In the genomic region with DNA sequence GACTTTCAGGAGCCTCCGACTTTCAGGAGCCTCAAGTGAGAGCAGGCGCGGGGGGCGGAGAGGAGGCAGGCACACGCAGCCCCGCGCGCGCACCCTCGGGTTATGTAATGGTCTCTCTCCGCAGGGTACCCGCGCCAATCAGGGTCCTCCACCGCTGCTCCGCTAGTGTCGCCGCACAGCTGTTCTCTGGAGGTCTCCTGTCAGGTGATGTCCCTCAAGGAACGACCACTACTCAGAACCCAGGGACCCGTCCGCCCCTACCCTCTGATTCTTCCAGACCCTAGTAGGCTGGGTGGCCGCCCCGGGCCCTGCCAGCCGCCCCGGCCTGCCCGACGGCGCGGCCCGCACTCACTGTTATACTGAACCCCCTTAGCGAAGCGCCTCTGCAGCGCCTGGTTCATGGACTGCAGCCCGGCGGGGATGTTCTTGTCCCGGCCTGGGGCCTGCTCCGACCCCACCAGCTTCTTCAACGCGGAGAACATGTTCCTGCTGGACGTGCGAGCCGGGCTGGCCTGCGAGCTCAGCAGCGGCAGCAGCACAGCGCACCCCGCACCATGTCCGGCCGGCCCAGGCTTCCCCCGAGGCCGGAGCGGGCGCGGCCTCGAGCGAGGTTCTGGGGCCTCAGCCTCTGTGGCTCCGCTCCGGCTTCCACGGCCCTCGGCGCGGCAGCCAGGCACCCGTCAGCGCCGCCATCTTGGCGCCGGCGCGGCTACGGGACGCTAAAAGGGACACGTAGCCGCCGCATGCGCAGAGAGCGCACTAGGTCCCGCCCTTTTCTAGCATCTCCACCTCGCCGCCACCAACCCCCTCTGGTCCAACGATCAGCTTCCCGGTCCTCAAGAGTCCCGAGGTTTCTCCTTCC, we compare ENCODE assay signal across 8 mouse cellular contexts. TPM values are rescaled to one million over a fixed set of nuclear protein-coding genes. Genes with fewer than 3 reads are reported as not detected.
DNase-seq lines count a peak whose midpoint lies in the region; ATAC-seq and TF ChIP-seq lines count a peak whose summit lies in the region.

Gene Rabl6, minus strand, starts transcription at position 761 of the 862 bp plus-strand sequence.

- peak within 1 kb of the TSS; percentile 66 for H3K4me2 ChIP-seq in forebrain, embryonic 15.5 days (replicated peaks)

- peaks cover 22% of the 10 kb centered on the region for H3K4me1 ChIP-seq in forebrain, embryonic 15.5 days
- peaks cover 4% of the 10 kb centered on the region for H3K4me1 ChIP-seq in lung, adult 2 months (ENCODE audit: control insufficient read depth, insufficient read depth, low read length)

- intact Hi-C loops in heart, postnatal 25 days (cut with DNase I), result no loop called here

- H3K36me3 ChIP-seq in forebrain, embryonic 15.5 days, result no peaks in the 10 kb centered on the region

- H3K27ac ChIP-seq in forebrain, embryonic 15.5 days (replicated peaks), result peak within 1 kb of the TSS; percentile 90

- peak; percentile 71; the same call in 1 of the 2 replicates for TF ChIP-seq POLR2A in lung, adult 2 months (IDR thresholded peaks at IDR 0.05; ENCODE audit: borderline replicate concordance, extremely low read depth, low read depth, low read length)

- peak; percentile 89 for DNase-seq in ES-CJ7 (ENCODE audit: low read depth, low spot score)
- DNase-seq in cerebellum, adult 11 months, result peak; percentile 88
- peak; percentile 80 for DNase-seq in heart, postnatal 25 days (ENCODE audit: low spot score)
- DNase-seq in layer of hippocampus, adult 18-20 months (ENCODE audit: low spot score in 2 of 2), result peak; percentile 83 to 96
- peak; percentile 89 for DNase-seq in lung, adult 2 months
- peak; percentile 75 to 76 for DNase-seq in thymus, adult 18-20 months

- H3K9ac ChIP-seq in forebrain, embryonic 15.5 days (replicated peaks), result peak within 1 kb of the TSS; percentile 89

- no peaks in the 10 kb centered on the region for H3K9me3 ChIP-seq in forebrain, embryonic 15.5 days

- ATAC-seq in forebrain, embryonic 15.5 days (replicated peaks), result peak; percentile 94
- ATAC-seq in neutrophil, adult 5-6 weeks (ENCODE audit: extremely low read depth, insufficient number of reproducible peaks, low FRiP score, poor library complexity, severe bottlenecking), result peak; percentile 80

- no peaks in the 10 kb centered on the region for H3K27me3 ChIP-seq in forebrain, embryonic 15.5 days

- under 1% methylated on average over 80 of the region's 80 CpGs for WGBS in forebrain, embryonic 15.5 days
- under 1% methylated on average over 80 of the region's 80 CpGs for WGBS in lung, adult 2 months

- peak within 1 kb of the TSS; percentile 80 for H3K4me3 ChIP-seq in forebrain, embryonic 15.5 days
- peak within 1 kb of the TSS; percentile 93 for H3K4me3 ChIP-seq in lung, adult 2 months (replicated peaks; ENCODE audit: extremely low read depth, low read depth, low read length)

- no peak for TF ChIP-seq CTCF in lung, adult 2 months (IDR thresholded peaks at IDR 0.05; ENCODE audit: insufficient read depth, low read length)

RNA-seq across cellular contexts. Expression of gene Rabl6, which starts in this region (rescaled TPM):
- polyA plus RNA-seq in forebrain, embryonic 15.5 days (2015; fragmentation: Nextera tagmentation; extraction: Ambion mirVana), result 78.8 and 81.1 TPM in 2 replicates
- total RNA-seq in heart, postnatal 25 days (2021), result 10 to 100 TPM; 61.8 to 66.1 TPM
- total RNA-seq in layer of hippocampus, adult 18-20 months (2021), result 100 to 1,000 TPM; 150 to 155 TPM
- polyA plus RNA-seq in lung, adult 2 months (2012; rRNA removed), result 53.4 and 62.2 TPM in 2 replicates
- total RNA-seq in neutrophil, adult 5-6 weeks (2017), result 44.4 and 65.6 TPM in 2 replicates

Comparison
In these comparisons a context has a peak if more than half of its experiments do, and no peak if none do; other contexts are left out.
1. Peak in every context shown above with its lines: DNase-seq, ATAC-seq, H3K4me3 ChIP-seq and H3K27ac ChIP-seq.